Mouse (Mus musculus) testis, adult 2 months (tissue): ENCODE results near the gene Pim1.

Experiments
- CTCF ChIP-seq: fragments of 200-500 bp; IDR thresholded peaks from 2 replicates; pipeline ENCODE4 v1.5.1; 2012; ENCODE audit warnings: low read depth, mild to moderate bottlenecking, inconsistent platforms, low read length, moderate library complexity; ENCODE audit not compliant: control insufficient read depth, insufficient read depth, insufficient replicate concordance
- POLR2A ChIP-seq: fragments of 200-500 bp; IDR thresholded peaks from 2 replicates; pipeline ENCODE4 v1.6.1; 2012; ENCODE audit warnings: low read depth, mild to moderate bottlenecking, inconsistent platforms, low read length, moderate library complexity; ENCODE audit not compliant: control insufficient read depth

- TF ChIP-seq CTCF (no peak), POLR2A (no peak)
Measured at GRCm38 (mm10) chr17:29488257-29488977, 2.1 kb upstream of the Pim1 start.
